Mouse (Mus musculus): ENCODE results near the gene Ranbp17.

Ranbp17 gene

DNA sequence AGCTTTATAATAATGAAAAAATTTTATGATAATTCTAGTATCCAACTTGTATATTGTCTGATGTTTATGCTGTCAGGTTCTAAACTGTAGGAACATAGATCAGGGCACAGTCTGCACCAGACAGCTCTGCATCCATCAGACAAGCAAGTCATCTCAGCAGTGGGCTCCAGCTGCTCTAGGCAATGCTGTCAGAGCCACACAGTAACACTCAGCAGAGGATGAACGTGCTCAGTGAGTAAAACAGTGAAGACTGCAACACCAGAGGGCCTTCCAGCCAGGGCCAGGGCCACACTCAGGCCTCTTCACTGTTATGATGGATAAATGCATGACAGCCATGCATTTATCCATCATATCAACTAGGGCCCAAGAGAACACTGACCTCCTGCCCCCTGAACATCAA is 114.2 kb downstream of the Ranbp17 start:
- no peak for DNase-seq

DNA sequence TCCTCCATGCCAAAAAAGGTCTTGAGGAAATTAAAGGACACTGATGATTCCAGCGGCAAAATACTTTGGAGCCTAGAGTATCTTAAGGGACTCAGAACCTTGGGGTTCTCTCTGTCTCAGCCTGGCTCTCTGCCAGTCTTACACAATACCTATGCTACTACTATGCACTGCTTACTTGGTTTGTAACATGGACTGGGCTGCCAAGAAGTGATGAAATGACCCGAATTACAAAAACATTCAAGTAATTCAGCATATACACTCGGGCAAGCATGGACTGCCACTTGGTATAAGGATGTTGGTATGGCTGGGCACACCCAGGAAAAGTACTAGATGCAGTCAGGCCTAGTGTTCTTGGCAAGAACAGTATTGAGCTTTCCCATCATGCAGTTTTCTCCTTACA is 114.8 kb downstream of the Ranbp17 start:
- peak; percentile 42 for DNase-seq

- no peak for DNase-seq
Measured at GRCm38 (mm10) chr11:33396275-33396674, 117.3 kb downstream of the Ranbp17 start.

- no peak for DNase-seq
Measured at GRCm38 (mm10) chr11:33394093-33394492, 119.5 kb downstream of the Ranbp17 start.

- no peak for DNase-seq
Measured at GRCm38 (mm10) chr11:33388685-33389084, 124.9 kb downstream of the Ranbp17 start.

- no peak for DNase-seq
Measured at GRCm38 (mm10) chr11:33361867-33362266, 151.7 kb downstream of the Ranbp17 start.

DNA sequence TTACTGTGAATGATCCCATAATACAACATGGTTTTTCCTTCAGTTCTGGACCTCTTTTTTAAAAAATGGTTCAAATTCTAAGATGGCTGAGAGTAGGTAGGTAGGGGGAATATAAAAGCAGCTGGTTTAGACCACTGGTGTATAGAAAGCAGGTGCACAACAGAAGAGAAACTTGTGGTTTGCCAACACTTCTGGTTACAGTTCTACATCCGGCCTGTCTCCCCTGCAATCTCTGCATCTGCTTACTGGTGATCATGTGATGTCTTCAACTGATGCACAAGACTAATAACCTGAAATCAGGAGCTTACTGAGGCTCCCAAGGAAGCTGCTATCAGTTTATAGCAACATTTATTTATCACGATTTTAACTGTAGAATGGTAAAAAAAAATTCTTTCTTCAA is 164.3 kb downstream of the Ranbp17 start:
- DNase-seq, result no peak

GRCm38 (mm10) chr11:33342061-33342460 is 171.5 kb downstream of the Ranbp17 start:
- DNase-seq, result no peak

DNA sequence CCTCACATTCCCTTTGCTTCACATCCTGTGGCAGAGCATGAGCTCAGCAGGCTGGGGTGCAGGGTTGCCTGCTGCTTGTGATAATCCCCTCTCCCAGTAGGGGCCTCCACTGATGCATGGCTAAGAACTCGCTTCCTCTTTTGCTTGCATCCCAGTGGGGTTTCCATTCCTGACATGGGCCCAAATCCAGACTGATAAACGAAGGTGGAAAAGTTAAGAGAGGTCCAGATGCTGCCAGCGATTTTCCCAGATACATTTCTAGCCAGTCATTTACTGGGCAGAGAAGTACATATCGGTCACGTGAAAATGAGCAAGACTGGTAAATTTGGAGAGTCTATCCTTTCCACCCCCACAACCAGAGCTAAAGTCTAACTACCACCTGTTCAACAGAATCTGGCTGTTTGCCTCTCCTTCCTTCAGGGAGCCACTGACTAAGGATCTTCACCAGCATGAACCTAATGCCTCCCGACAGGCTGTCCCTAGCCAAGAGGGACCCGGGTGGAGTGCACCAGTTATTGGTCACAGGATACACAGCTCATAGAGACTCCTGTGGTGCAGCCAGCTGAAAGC is 176.9 kb downstream of the Ranbp17 start:
- DNase-seq, result peak; percentile 9

DNA sequence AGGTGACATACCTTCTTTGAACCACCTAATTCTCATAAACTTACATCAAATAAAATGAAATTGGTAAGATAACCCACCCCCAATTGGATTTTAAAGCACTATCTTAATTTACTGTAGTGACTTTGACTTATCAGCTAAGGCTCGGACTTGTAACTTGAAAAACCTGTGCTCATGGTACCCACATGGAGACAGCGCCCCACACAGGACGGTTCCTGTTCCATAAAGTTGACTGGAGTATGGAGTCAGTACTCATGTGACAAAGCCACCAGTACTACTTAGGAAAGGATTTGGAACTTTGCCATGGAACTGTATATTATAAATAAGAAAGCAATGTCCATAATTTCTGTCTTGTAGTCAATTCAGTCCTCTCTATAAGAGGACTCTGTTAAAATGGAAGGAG is 177.9 kb downstream of the Ranbp17 start:
- no peak for DNase-seq

- DNase-seq, result no peak
Measured at GRCm38 (mm10) chr11:33332137-33332536, 181.4 kb downstream of the Ranbp17 start.

DNA sequence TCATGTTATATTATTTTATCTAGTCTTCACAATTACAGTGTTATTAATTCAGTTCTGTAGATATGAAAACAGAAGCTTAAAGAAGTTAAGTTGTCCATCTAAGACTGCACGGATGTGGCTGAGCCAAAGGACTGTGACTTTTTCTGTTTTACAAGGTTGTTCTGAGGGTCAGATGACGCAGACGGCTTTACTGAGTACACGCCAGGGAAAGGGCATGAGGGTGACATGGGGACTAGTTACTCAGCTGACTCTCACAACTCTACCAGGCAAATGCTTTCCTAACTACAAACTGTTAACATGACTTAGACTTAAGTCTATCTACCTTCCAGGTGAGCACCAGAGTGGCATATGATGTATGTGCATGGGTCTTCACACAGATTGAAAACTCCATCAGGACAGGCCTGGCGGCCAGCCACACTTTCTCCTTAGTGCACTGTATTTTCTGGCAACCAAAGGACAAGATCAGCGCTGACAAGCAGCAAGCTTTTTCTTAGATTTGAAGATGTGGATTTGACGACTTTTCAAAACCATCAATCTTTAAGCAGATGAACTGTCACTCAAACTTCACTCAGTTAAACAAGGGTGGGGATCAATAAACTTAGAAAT is 194.4 kb downstream of the Ranbp17 start:
- DNase-seq, result no peak

DNA sequence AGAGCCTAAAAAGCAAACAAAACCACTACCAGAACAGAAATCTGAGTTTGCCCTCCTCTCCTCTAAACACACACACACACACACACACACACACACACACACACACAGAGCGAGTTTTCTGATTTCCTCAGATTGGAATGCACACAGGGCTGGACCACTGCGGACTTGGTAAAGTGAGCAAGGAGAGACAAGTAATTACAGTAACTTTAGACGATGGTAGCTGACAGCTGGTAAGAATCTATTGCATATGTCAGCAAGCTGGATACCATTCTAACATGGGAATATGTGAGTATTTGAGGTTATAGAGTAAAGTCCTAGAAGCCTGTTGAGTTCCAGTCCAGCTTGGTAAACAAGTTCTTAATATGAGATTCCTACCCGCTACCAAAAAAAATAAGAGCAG is 204.0 kb downstream of the Ranbp17 start:
- DNase-seq, result no peak

DNA sequence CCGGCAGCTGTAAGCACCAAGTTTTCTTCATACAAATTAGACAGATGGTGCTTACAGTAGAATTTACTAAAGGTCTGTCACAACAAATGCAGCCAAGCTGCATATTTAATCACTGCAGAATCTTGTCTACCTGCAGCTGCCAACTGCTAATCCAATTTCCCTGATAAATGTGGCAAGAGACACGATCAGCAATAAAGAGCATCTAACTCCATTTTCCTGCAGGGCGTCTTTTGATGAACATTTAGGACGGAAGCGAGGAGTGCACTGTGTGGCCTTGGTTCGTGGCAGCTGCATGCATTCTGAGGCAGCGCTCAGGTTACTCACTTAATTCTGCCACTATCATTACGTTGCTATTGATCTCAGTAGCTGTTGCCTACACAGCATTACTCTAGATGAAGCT is 212.7 kb downstream of the Ranbp17 start:
- DNase-seq, result no peak

DNA sequence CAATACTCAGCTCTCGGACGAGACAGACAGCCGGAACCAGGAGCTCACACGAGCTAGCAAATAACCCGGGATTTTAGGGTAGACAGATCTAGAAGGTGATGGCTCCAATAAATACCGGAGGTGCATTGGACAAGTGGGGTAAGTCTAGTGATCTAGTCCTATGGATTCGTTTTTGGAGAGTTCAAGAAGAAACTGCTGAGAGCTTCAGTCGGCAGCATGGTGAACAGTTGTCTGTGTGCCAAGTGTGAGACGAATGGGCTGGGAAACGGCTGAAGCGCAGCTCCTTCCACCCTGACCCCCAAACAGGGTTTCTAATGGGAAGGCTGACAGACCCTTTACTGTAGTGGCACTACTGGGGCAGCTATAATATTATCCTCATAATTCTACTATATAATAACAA is 214.2 kb downstream of the Ranbp17 start:
- DNase-seq, result no peak

- no peak for DNase-seq
Measured at GRCm38 (mm10) chr11:33297121-33297520, 216.4 kb downstream of the Ranbp17 start.

DNA sequence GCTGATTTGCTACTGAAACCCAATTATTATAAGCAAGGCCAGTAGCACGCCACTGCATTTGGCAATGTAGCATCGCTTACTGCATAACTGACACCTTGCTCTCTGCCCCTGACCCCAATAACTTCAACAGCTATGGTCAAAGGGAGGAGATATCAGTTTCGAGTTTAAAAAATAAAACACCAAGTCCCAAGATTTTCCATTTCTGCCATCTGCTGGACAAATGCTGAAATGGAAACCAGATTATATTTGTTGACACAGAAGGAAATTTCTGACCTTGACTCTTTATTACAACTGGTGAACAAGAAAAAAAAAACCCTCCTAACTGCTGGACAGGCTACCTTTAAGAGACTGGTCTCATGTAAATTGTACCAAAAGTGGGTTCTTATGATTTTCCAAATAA is 218.1 kb downstream of the Ranbp17 start:
- peak; percentile 44 for DNase-seq

GRCm38 (mm10) chr11:33294063-33294462 is 219.5 kb downstream of the Ranbp17 start:
- DNase-seq, result no peak

DNA sequence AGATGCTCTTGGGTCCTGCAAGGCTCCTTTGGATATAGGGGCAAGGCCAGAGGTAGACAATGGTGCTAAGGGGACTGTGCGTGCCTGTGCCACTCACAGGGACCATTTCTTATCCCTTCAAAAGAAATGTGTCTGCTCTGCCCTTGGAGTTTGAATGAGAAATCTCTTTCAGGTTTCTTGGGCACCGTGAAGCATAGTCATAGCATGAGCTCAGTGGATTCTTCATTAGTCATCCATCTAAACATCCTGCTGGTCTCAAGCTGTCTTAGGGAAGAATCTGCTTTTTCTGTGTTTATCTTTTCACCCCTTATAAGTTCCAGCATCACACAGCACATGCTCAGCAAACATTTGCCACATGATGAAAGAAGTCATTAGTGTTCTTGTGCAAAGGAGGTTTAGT is 235.0 kb downstream of the Ranbp17 start:
- no peak for DNase-seq

DNA sequence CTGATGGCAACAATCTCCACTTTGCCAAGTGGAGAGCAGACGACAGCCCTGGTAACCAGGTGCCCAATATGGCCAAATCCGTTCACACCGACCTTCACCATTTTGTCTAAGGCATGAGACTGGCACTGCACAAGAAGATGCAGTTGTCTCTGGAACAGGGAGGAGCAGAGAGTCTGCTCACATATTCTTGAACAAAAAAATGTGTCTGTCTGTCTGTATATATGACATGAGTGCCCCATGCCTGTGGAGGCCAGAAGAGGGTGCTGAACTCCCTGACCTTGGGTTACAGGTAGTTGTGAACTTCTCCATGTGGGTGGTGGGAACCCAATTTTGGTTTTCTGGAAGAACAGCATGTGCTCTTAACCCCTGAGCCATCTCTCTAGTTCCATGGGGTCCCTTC is 236.9 kb downstream of the Ranbp17 start, which contains the start of gene Gm12117:
Gene Gm12117, minus strand, starts transcription at position 101 of the 400 bp plus-strand sequence.
- DNase-seq, result no peak

DNA sequence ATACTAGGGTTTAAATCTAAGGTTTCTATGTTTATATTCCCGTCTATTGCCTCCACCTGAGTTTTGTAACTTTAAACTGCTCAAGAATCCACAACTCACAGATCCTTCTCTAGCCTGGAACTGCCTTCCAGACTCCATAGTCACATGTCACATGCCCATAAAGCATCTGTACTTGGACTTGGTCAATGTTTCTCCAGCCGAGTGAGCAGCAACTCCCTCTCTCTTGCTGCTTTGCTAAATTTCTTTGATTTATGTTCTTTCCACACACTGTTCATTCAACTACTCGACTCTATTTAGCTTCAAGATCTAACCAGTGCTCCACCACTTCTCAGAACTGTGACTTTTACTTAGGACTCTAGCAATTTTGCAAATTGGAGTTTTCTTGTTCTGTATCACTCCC is 238.7 kb downstream of the Ranbp17 start:
- DNase-seq, result no peak

GRCm38 (mm10) chr11:33274294-33274693 is 239.3 kb downstream of the Ranbp17 start:
- DNase-seq, result peak; percentile 24

DNA sequence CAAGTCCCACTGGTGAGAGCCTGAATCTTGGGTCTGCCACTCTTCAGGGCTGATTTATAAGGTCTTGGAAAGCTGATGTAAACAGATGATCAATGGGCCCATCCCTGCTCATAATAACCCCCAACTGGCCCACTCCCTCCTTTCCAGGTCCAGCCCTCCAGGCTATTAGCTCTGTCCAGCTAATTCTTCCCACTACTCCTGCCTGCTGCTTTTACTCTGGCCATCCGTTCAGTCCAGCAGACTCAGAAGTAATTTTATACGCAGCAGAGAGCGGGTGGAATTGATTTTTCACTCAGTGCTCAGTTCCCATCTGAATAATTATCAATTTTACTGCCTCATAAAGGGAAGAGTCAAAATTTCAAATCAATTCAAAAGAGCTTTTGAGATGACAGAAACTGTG is 273.3 kb downstream of the Ranbp17 start:
- no peak for DNase-seq

DNA sequence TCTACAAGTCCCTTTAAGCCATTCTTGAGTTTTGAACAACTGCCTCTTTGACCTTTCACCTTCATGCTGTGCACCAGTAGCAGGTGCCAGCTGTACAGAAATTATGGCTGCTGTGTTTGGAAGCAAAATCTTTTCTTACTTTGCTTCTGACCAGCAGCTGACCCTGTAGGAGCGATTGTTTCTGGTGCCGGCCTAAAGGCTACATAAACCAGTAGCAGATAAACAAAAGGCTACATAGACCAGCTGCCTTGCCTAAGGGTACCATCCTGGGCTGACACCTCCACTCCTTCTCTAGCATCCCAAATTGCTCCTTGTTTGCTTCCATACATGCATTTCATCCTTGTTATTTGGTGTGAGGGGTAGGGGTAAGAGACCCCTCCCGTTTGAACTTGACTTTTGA is 279.4 kb downstream of the Ranbp17 start:
- DNase-seq, result no peak

DNA sequence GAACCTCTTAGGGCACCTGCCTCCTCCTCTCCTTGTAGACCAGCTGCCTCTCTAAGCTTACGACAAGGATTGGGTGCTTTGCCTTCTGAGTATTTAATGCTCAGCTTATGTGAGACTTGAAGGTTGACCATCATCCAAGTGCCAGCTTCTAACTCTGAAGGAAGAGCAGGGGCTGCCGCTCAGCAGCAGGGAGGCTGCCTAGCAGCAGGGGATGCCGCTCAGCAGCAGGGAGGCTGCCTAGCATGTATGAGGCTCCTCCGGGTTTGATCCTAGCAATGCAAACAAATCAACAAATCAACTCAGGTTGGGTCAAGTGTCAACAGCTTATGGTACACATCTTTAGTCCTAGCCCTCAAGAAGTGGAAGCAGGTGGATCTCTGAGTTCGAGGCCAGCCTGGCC is 281.5 kb downstream of the Ranbp17 start:
- DNase-seq, result no peak

All from lung, postnatal 36 days (tissue).